Mouse (Mus musculus) adipocyte (in vitro differentiated cells): ENCODE data around the gene Fshr.

Experiments used
- DNase-seq: peaks from one replicate; pipeline ENCODE4 v3.0.0-alpha.2; 2016; ENCODE audit warnings: low spot score

The Fshr gene

GRCm38 (mm10) chr17:89034627-89035026, 165.8 kb downstream of the Fshr start:
- DNase-seq = no peak

GRCm38 (mm10) chr17:89032981-89033380, 167.5 kb downstream of the Fshr start:
- DNase-seq = no peak

- no peak for DNase-seq
These were observed 181.0 kb downstream of the Fshr start for GRCm38 (mm10) chr17:89019518-89019917.

- no peak for DNase-seq
These were observed 183.5 kb downstream of the Fshr start for GRCm38 (mm10) chr17:89017002-89017401.

GRCm38 (mm10) chr17:89013691-89014090, 186.8 kb downstream of the Fshr start:
- no peak for DNase-seq

- no peak for DNase-seq
These were observed 191.4 kb downstream of the Fshr start for GRCm38 (mm10) chr17:89009117-89009516.

- DNase-seq = no peak
These were observed 191.8 kb downstream of the Fshr start for GRCm38 (mm10) chr17:89008680-89009079.

GRCm38 (mm10) chr17:89005959-89006358, 194.5 kb downstream of the Fshr start:
- no peak for DNase-seq

- no peak for DNase-seq
These were observed 200.6 kb downstream of the Fshr start for GRCm38 (mm10) chr17:88999907-89000306.

GRCm38 (mm10) chr17:88998243-88998642, 202.2 kb downstream of the Fshr start:
- no peak for DNase-seq

GRCm38 (mm10) chr17:88991238-88991637, 209.2 kb downstream of the Fshr start:
- no peak for DNase-seq

- no peak for DNase-seq
These were observed 219.6 kb downstream of the Fshr start for GRCm38 (mm10) chr17:88980708-88981355.

GRCm38 (mm10) chr17:88974538-88974937, 225.9 kb downstream of the Fshr start:
- no peak for DNase-seq

GRCm38 (mm10) chr17:88966028-88966427, 234.4 kb downstream of the Fshr start:
- no peak for DNase-seq

GRCm38 (mm10) chr17:88954011-88954410, 246.5 kb downstream of the Fshr start:
- peak; percentile 23 for DNase-seq

- DNase-seq = no peak
These were observed 262.3 kb downstream of the Fshr start for GRCm38 (mm10) chr17:88938153-88938681.

- DNase-seq = no peak
These were observed 262.9 kb downstream of the Fshr start for GRCm38 (mm10) chr17:88937341-88938152.

GRCm38 (mm10) chr17:88936941-88937340, 263.5 kb downstream of the Fshr start:
- no peak for DNase-seq
